Mouse (Mus musculus) E14TG2a.4 (cell line): ENCODE measurements at regions not wholly inside any gene's neighbourhood (a gene's known extent, or its start where the extent isn't known, plus 50 kb on each side); places are given as distances from the start of the nearest gene placed in this dataset.

Source experiments
- H3K27me3 ChIP-seq: 2 replicates; pipeline ENCODE4 v1.6.1; 2014; ENCODE audit warnings: low read length, control low read depth; ENCODE audit not compliant: insufficient read depth
- H3K36me3 ChIP-seq: 2 replicates; pipeline ENCODE4 v1.6.1; 2014; ENCODE audit warnings: low read length, control low read depth; ENCODE audit not compliant: insufficient read depth
- H3K4me1 ChIP-seq: replicated peaks from 2 replicates; pipeline ENCODE4 v1.6.1; 2014; ENCODE audit warnings: low read depth, low read length, control low read depth
- H3K4me3 ChIP-seq: replicated peaks from 2 replicates; pipeline ENCODE4 v1.5.1; 2014; ENCODE audit warnings: mild to moderate bottlenecking, low read length
- H3K9me3 ChIP-seq: 2 replicates; pipeline ENCODE4 v1.6.1; 2014; ENCODE audit warnings: low read length, control low read depth
- CTCF ChIP-seq: conservative IDR thresholded peaks from 2 replicates; pipeline ENCODE4 v1.5.1; 2014; ENCODE audit warnings: low read length
- NANOG ChIP-seq: IDR thresholded peaks from 2 replicates; pipeline ENCODE4 v1.6.1; 2014; ENCODE audit warnings: borderline replicate concordance, low read length, mixed read lengths
- POU5F1 ChIP-seq: IDR thresholded peaks from 2 replicates; pipeline ENCODE4 v1.6.1; 2014; ENCODE audit warnings: low read length, borderline replicate concordance

DNA sequence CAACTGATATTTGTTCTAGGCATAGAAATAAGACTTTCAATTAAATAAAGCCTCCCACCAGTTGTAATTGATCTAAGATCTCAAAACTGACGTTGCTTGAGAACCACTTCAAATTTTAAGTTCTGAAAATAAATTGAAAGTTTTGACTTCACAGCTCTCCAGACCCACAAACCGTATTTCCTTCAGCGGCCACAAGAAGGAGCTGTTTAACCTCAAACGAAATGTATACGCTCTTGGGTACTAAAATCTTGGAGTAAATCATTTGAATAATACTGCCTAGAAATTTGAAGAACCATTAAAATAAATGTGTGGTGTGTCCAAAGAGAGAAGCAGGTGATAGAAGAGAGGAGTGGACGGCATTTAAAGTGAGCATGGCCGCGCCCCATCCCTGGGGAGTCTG, 120.2 kb upstream of the Spata13 start:
- Histone ChIP-seq H3K4me1 (no peaks in the 10 kb centered on the region; the same call in 1 of the 2 replicates), H3K9me3 (no peaks in the 10 kb centered on the region), H3K4me3 (no peak overlapping the region), H3K27me3 (no peaks in the 10 kb centered on the region; the same call in 1 of the 2 replicates), H3K36me3 (no peaks in the 10 kb centered on the region)
- TF ChIP-seq CTCF (peak; percentile 82), NANOG (no peak)

DNA sequence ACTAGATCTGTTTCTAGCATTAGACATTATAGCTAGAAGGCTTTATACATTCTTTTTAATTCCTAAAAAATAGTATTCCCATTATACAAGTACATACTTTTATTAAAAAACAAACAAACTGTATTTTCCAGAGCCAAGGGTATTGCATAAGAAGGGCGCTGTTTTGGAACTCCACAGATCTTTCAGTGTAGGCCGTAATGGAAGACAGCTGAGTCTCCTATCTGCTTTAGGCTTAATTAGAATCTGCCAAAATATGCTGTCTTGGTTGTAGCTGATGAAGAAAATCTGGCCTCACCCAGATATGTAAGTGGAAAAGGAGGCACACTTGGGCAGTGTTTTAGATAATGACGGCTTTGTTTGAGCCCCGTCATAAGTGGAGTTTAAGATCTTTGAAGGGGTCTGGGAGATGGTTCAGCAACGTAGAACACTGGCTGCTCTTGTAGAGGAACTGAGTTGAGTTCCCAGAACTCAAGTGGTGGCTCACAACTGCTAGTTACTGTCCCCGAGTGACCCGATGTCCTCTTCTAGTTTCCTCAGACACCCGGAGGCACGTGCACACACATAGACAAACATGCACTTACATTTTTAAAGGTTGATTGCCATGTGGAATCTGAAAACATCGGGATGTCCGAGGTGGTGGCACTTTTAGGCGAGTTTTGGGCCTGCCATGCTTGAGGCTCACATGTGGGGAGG, 118.6 kb upstream of the Spata13 start:
- no peak for TF ChIP-seq POU5F1
- no peak for TF ChIP-seq CTCF
- no peak for TF ChIP-seq NANOG
- H3K9me3 ChIP-seq: no peaks in the 10 kb centered on the region
- no peaks in the 10 kb centered on the region; the same call in 1 of the 2 replicates for H3K27me3 ChIP-seq
- no peaks in the 10 kb centered on the region; the same call in 1 of the 2 replicates for H3K4me1 ChIP-seq
- H3K4me3 ChIP-seq: no peak overlapping the region
- no peaks in the 10 kb centered on the region for H3K36me3 ChIP-seq

DNA sequence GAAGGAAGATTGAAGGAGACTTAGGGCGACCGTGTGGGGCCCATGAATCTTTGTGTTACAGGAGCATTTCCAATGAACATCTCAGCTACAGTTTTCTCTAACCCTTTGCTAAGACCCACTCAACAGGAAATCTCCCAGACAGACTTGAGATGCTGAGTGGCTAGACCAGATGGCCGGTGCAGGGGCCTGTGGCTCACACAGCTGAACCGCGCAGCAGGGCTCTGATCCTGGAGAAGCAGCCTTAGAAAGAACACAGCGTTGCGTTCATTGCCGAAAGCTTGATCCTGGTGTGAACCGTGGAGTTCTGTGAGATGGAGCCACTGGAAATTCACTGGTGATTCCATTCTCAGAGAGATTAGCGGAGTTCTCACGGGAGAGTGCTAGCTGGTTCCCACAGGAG, 115.9 kb upstream of the Spata13 start:
- TF ChIP-seq POU5F1 (no peak), CTCF (no peak), NANOG (no peak)
- H3K4me1 ChIP-seq: no peaks in the 10 kb centered on the region; the same call in 1 of the 2 replicates

DNA sequence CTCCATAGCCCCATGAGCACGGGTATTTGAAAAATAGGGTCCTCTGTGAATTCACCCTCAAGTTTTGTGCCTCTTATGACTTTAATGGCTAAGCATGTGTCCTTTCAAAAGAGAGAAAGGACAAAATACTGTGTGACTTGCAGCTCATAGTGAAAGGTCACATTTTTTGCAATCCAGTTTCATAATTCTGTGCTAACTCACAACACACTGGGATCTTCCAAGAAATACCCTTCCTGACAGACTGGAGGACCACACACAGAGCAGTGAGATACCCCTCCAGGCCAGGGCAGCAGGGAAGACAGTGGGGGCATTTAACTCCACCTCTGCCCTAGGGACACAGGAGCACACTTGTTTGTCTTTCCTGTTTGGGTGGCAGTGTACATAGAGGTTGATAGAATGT, 110.8 kb upstream of the Spata13 start:
- Histone ChIP-seq H3K4me1 (no peaks in the 10 kb centered on the region), H3K36me3 (no peaks in the 10 kb centered on the region), H3K4me3 (no peak overlapping the region), H3K27me3 (0 out of 2 replicates have a peak, but pooled peaks cover 5% of the 10 kb centered on the region), H3K9me3 (no peaks in the 10 kb centered on the region)
- TF ChIP-seq POU5F1 (no peak), NANOG (no peak), CTCF (no peak)

More for the DNA sequence above, 115.9 kb upstream of the Spata13 start:
- H3K4me3 ChIP-seq: no peak overlapping the region
- H3K9me3 ChIP-seq: no peaks in the 10 kb centered on the region
- H3K36me3 ChIP-seq: no peaks in the 10 kb centered on the region
- H3K27me3 ChIP-seq: 0 out of 2 replicates have a peak, but pooled peaks cover 5% of the 10 kb centered on the region

DNA sequence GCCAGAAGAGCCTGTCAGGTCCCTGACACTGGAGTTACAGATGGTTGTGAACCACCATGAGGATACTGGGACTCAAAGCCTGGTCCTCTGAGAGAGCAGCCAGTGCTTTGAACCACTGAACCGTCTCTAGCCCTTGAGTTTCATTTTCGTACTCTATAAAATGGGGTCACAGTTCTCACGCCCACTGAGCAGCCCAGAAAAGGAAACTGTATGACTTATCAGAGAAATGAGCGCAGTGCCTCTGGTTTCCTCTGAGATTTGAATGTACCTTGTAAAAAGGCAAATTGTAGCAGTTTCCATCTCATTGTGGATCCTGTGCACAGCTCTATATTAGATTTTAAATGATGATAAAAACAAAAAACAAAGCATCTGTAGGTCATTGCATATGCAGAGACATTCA, 108.9 kb upstream of the Spata13 start:
- Histone ChIP-seq H3K9me3 (no peaks in the 10 kb centered on the region), H3K36me3 (no peaks in the 10 kb centered on the region), H3K4me3 (no peak overlapping the region), H3K27me3 (0 out of 2 replicates have a peak, but pooled peaks cover 5% of the 10 kb centered on the region), H3K4me1 (0 out of 2 replicates have a peak, but pooled peaks cover under 1% of the 10 kb centered on the region)
- TF ChIP-seq CTCF (no peak), POU5F1 (no peak), NANOG (no peak)

DNA sequence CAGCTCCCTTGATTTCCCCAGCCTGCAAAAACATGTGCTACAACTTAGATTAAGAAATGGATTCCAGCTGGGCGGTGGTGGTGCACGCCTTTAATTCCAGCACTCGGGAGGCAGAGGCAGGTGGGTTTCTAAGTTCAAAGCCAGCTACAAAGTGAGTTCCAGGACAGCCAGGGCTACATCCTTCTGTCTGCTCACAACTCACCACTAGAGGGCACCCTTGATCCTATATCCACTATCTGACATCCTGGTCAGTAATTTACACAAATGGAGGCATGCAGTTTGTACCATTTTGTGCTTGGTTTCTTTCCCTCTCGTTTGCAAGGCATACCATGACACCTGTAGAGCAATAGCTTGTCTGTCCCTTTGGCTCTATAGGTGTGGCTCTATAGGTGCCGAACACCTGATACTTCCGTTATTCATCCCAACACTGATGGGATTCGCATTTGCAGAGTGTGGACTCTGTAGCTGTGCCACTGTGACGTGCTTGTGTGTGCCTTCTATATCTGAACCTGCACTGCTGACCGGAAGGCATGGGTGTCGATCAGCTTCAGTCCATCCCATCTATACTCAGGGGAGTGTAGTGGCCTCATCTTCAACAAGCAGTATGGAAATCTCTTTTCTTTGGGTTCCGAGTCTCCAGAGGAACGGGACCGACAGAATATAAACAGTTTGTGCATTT, 108.4 kb upstream of the Spata13 start:
- Histone ChIP-seq H3K4me1 (peaks cover 6% of the 10 kb centered on the region), H3K9me3 (no peaks in the 10 kb centered on the region), H3K4me3 (no peak overlapping the region), H3K36me3 (no peaks in the 10 kb centered on the region), H3K27me3 (0 out of 2 replicates have a peak, but pooled peaks cover 5% of the 10 kb centered on the region)
- TF ChIP-seq POU5F1: no peak
- peak; percentile 61 for TF ChIP-seq CTCF
- no peak for TF ChIP-seq NANOG

DNA sequence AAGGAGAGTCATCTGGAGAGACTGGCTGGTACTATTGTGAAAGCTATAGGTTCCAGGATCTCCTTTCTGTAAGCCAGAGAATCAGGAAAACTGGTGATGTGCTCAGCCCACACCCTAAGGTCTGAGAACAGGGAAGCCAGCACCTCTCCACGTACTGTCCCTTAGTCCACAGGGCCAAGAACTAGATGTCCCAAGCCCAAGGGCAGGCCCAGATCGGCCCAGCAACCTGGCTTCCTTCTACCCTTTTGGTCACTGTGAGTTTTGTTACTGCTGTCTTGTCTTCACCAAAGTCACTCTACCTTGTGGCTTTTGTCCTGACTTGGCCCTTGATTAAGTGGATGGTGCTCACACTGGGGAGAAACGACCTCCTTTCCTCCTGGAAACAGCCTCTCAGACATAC, 107.8 kb upstream of the Spata13 start:
- Histone ChIP-seq H3K4me1 (peaks cover 11% of the 10 kb centered on the region), H3K27me3 (0 out of 2 replicates have a peak, but pooled peaks cover 5% of the 10 kb centered on the region), H3K36me3 (no peaks in the 10 kb centered on the region), H3K9me3 (no peaks in the 10 kb centered on the region), H3K4me3 (no peak overlapping the region)
- TF ChIP-seq NANOG: no peak
- TF ChIP-seq CTCF: no peak
- TF ChIP-seq POU5F1: no peak

DNA sequence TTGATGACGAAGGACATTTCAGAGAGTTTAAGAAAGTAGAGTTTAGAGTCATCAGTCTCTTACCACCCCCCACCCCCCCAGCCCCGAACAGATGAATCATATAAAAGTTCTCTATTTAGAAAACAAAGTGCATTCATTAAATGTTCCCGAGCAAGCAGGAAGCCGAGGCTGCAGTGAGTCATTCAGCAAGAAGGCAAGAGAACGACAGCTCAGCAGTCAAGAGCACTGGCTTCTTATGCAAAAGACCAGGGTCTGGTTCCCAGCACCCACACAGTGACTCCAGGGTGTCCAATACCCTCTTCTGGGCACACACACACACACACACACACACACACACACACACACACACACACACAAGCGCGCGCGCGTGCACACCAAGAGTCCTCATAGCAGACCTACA, 107.0 kb upstream of the Spata13 start:
- Histone ChIP-seq H3K4me3 (no peak overlapping the region), H3K9me3 (peaks cover 4% of the 10 kb centered on the region), H3K27me3 (0 out of 2 replicates have a peak, but pooled peaks cover 4% of the 10 kb centered on the region), H3K4me1 (peaks cover 11% of the 10 kb centered on the region), H3K36me3 (no peaks in the 10 kb centered on the region)
- TF ChIP-seq CTCF (no peak), NANOG (no peak), POU5F1 (no peak)
